Mouse (Mus musculus): ENCODE measurements around the gene Phf12. TPM values are rescaled to one million over a fixed set of nuclear protein-coding genes. Genes with fewer than 3 reads are reported as not detected.
A peak's percentile ranks its signal among the peaks of the same experiment; 100 is the strongest.

Phf12 gene
- 10 to 100 TPM; 28.6 to 34.9 TPM for total RNA-seq (2021)
- long read RNA-seq, experiment 1, full-length matches to known transcripts: 2 of 28 reads
- long read RNA-seq, experiment 1, partial matches to known transcripts: 16 of 28 reads
- long read RNA-seq, experiment 1, other reads (novel, unspliced or antisense): 10 of 28 reads
- long read RNA-seq, experiment 2, full-length matches to known transcripts: 4 of 15 reads
- long read RNA-seq, experiment 2, partial matches to known transcripts: 9 of 15 reads
- long read RNA-seq, experiment 2, other reads (novel, unspliced or antisense): 2 of 15 reads

- DNase-seq: peak; percentile 100
- intact Hi-C loops (cut with DNase I): no loop called here
These were observed at the start of gene Phf12 for GRCm38 (mm10) chr11:77982441-77982905. Gene Phf12 (plus strand): TSS chr11:77982754.

- intact Hi-C loops (cut with DNase I): no loop called here
These were observed 48.4 kb upstream of the Phf12 start for GRCm38 (mm10) chr11:77934111-77934521.

GRCm38 (mm10) chr11:77934568-77935311 is 47.8 kb upstream of the Phf12 start:
- no peak for DNase-seq

More at GRCm38 (mm10) chr11:77934111-77934521, 48.4 kb upstream of the Phf12 start:
- no peak for DNase-seq

GRCm38 (mm10) chr11:77936846-77937245 is 45.7 kb upstream of the Phf12 start:
- intact Hi-C loops (cut with DNase I): no loop called here

More at GRCm38 (mm10) chr11:77934568-77935311, 47.8 kb upstream of the Phf12 start:
- intact Hi-C loops (cut with DNase I): no loop called here

GRCm38 (mm10) chr11:77937649-77938410 is 44.7 kb upstream of the Phf12 start:
- intact Hi-C loops (cut with DNase I): no loop called here
- DNase-seq: no peak

More at GRCm38 (mm10) chr11:77936846-77937245, 45.7 kb upstream of the Phf12 start:
- DNase-seq: no peak

- no peak for DNase-seq
- intact Hi-C loops (cut with DNase I): no loop called here
These were observed 40.3 kb upstream of the Phf12 start for GRCm38 (mm10) chr11:77942230-77942629.

- intact Hi-C loops (cut with DNase I): no loop called here
- no peak for DNase-seq
These were observed 34.7 kb upstream of the Phf12 start for GRCm38 (mm10) chr11:77947860-77948259.

GRCm38 (mm10) chr11:77950125-77950685 is 32.3 kb upstream of the Phf12 start:
- DNase-seq: no peak
- intact Hi-C loops (cut with DNase I): no loop called here

- intact Hi-C loops (cut with DNase I): no loop called here
- no peak for DNase-seq
These were observed 31.7 kb upstream of the Phf12 start for GRCm38 (mm10) chr11:77950797-77951228.

- intact Hi-C loops (cut with DNase I): no loop called here
- peak in 1 of 2 experiments; percentile 38 for DNase-seq
These were observed 28.9 kb upstream of the Phf12 start for GRCm38 (mm10) chr11:77953671-77954070.

GRCm38 (mm10) chr11:77956428-77956827 is 26.1 kb upstream of the Phf12 start:
- DNase-seq: no peak
- intact Hi-C loops (cut with DNase I): no loop called here

GRCm38 (mm10) chr11:77958268-77958667 is 24.3 kb upstream of the Phf12 start:
- intact Hi-C loops (cut with DNase I): no loop called here
- no peak for DNase-seq

- intact Hi-C loops (cut with DNase I): no loop called here
- no peak for DNase-seq
These were observed 23.6 kb upstream of the Phf12 start for GRCm38 (mm10) chr11:77958932-77959331.

GRCm38 (mm10) chr11:77960199-77960598 is 22.4 kb upstream of the Phf12 start:
- intact Hi-C loops (cut with DNase I): loop anchor here (10.0 kb wide), 1 partner anchor 235 kb away; the partner anchor contains the start of gene Cryba1
- no peak for DNase-seq

GRCm38 (mm10) chr11:77960898-77961297 is 21.7 kb upstream of the Phf12 start:
- DNase-seq: no peak
- intact Hi-C loops (cut with DNase I): loop anchor here (10.0 kb wide), 1 partner anchor 236 kb away; the partner anchor contains the start of gene Cryba1

GRCm38 (mm10) chr11:77962946-77963345 is 19.6 kb upstream of the Phf12 start:
- no peak for DNase-seq
- intact Hi-C loops (cut with DNase I): loop anchor here (10.0 kb wide), 1 partner anchor 238 kb away; the partner anchor contains the start of gene Cryba1

GRCm38 (mm10) chr11:77964415-77965095 is 18.0 kb upstream of the Phf12 start:
- no peak for DNase-seq
- intact Hi-C loops (cut with DNase I): loop anchor here (5.0 to 10.0 kb wide), 2 partner anchors 222 to 240 kb away; partner anchors contain the start of gene Cryba1

GRCm38 (mm10) chr11:77965101-77966036 is 17.2 kb upstream of the Phf12 start:
- DNase-seq: peak; percentile 23 to 60
- intact Hi-C loops (cut with DNase I): loop anchor here (5.0 to 10.0 kb wide), 2 partner anchors 223 to 241 kb away; partner anchors contain the start of gene Cryba1
